Mouse (Mus musculus) G1E-ER4 (cell line): Measurements from ENCODE around the gene Usp29. TPM values are rescaled to one million over a fixed set of nuclear protein-coding genes. Genes with fewer than 3 reads are reported as not detected.

Experiments
- GATA1 ChIP-seq: IDR thresholded peaks from one replicate; pipeline ENCODE4 v1.8.0; 2012; ENCODE audit warnings: low read length, inconsistent platforms
- polyA plus RNA-seq: library from polyadenylated mRNA; stranded (reverse); fragments of >175 nt; gene quantifications from 2 replicates; pipeline ENCODE4 v1.2.3, GENCODE M21; 2012

Usp29 gene
- polyA plus RNA-seq, 1 experiment = 0.13 TPM

DNA sequence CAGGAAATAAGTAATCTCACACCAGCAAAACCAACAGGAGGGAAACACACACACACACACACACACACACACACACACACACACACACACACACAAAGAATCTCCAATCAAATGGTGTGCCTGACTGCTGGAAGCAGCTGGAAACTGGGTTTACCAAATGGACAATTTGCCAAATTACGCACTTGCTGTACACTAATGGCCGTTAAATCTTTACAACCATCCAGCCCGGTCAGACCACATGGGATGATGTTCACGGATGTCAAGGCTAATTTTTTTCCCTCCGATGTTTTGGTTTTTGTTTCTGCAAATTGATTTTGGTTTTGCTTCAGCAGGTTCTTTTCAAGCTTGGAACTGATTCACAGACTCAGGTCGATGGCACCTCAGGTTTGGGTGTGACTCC, 62.9 kb downstream of the Usp29 start:
- no peak for TF ChIP-seq GATA1

GRCm38 (mm10) chr7:6793811-6794210, 63.4 kb downstream of the Usp29 start:
- TF ChIP-seq GATA1 = no peak

GRCm38 (mm10) chr7:6797408-6797807, 67.0 kb downstream of the Usp29 start:
- TF ChIP-seq GATA1 = no peak

DNA sequence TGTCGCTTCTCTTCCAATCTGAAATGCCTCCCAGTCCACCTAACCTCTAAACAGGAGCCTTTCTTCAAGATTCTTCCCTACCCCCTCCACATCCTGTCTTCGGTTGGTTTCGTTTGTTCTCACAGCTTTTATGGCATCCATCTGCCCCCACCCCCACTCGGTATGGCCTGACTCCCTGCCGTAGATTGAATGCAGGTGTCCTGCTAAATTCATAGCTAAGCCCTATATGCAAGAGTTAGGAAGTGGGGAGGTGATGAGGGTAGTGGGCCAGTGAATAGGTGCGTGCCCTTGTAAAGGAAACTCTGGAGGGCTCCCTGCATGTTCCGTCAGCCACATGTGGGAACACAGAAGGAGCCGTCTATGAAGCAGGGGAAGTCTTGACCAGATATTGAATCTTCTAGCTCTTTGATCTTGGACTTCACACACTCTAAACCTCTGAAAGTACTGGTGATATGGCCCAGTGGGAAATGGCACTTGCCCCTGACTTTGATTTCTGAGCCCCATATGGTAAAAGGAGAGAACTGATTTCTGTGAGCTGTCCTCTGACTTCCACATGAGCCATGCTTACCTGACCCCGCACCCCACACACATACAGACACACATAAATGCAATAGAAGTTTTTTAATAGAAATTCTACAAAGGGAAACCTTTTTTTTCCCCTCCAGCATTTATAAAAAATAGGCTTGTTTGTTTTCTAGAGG, 68.9 kb downstream of the Usp29 start:
- no peak for TF ChIP-seq GATA1

DNA sequence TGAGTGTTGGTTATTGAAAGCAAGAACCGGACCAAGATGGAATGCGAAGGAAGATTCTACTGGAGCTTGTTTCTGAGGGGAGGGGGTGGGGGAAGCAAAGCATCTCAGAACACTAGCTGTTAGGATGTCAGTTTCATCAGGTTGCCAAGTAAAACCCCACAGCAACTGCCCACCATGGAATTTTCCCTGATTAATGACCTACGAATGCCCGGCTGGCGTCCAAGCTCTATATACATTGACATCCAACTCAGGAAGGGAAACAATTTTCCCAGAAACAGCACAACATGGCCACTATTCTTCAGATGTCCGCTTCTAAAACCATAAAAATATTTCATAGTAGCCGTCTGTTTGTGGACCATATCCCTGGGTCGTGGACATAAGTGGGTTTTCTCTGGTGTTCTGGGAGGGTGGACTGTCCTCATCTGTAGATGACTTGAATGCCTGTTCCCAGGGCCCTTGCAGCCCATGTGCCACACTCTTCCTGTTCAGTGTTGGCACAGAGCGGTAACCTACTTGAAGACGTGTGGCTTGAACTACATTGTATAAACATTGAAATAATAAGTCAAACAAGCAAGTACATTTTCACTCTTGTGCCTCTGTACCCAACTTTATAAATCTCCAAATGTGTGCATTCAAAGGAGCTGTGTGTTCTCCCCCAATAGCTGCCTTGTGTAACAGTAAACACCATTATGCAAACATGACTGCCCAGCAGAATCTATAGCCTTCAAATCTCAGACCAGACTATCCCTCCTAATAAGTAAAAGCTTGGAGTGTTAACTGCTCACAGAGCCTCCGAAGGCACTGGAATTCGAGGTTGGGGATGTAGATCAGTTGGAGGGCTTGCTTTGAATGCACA, 70.4 kb downstream of the Usp29 start:
- no peak for TF ChIP-seq GATA1

DNA sequence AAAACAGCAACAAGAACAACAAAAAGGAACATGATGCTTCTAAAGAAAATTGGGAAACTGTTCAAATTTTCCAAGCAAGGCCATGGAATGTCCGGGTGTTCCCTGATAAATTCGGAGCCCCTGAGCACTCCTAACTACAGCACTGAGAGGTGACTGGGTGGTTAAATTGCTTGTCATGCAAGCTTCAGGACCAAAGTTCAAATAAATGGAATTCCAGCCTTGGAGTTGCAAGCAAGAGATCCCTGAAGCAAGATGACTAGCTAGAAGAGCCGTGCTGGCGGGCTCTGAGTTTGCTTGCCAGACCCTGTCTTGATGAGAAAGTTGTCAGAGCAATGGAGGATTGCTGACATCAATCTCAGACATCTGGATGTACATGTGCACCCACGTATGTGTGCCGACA, 71.3 kb downstream of the Usp29 start:
- no peak for TF ChIP-seq GATA1

DNA sequence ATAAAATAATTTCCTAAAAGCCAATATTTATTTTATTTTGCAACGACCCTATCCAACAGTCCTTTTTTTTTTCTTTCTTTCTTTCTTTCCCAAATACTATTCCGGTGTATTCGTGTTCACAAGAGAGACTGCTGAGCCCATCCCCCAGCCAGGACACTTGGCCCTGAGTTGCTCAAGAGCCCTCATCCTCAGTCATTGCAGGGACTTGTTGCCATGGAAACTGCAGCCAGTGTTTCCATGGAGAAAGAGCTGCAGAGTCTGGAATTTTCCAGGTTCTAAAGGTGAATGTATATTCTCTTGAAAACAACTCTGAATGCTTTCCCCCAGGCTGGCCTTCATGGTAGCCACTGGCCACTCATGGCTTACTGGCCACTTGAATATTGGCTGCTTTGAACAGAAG, 80.2 kb downstream of the Usp29 start:
- TF ChIP-seq GATA1 = no peak

DNA sequence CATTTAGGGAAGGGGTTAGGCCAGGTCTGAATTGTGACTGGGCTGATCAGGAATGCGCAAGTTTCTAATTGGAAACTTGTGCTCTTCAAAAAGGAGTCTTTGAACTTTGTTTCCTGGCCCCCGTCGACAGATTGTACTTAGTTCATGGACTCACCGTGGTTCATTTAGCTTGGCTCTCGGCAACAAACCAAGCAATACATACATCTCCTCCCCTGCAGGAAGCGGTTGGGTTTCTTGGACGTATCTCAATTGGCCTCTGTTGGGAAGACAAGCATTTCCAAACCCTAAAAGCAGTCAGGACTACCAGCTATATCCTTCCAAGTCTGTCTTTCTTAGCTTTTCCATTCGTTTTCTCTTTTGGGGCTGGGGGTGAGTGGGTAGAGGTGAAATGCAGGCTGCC, 84.6 kb downstream of the Usp29 start:
- no peak for TF ChIP-seq GATA1

DNA sequence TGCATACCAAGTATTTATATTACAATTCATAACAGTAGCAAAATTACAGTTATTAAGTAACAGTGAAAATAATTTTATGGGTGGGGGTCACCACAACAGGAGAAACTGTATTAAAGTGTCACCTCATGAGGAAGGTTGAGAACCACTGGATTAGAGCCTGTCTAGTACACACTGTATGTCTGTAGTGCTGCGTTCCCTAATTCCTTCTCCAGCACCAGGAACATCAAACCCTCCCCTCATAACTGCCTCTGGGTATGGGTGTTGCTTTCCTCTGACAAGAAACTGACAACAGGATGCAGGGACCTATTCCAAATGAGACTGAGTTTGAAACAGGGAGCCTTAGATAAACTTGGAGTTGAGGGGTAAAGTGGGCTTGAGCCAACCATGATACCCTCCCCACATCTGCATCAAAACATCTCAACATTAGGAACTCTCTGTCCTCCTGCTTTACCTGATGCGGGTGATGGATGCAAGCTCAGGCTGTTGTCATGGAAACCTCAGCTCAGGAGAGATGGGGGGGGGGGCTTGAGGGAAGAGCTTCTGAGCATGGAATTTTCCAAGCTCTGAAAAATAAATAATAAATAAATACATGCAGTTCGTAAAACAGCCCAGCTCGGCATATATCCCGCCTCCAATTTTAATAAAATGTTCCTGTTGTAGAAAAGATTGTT, 86.5 kb downstream of the Usp29 start:
- no peak for TF ChIP-seq GATA1

- TF ChIP-seq GATA1 = no peak
Observed at GRCm38 (mm10) chr7:6820296-6820695, 89.9 kb downstream of the Usp29 start.

- TF ChIP-seq GATA1 = no peak
Observed at GRCm38 (mm10) chr7:6822633-6823032, 92.3 kb downstream of the Usp29 start.

GRCm38 (mm10) chr7:6823673-6824072, 93.3 kb downstream of the Usp29 start:
- no peak for TF ChIP-seq GATA1

GRCm38 (mm10) chr7:6825966-6826647, 95.7 kb downstream of the Usp29 start:
- TF ChIP-seq GATA1 = no peak

GRCm38 (mm10) chr7:6829148-6829547, 98.8 kb downstream of the Usp29 start:
- no peak for TF ChIP-seq GATA1

- no peak for TF ChIP-seq GATA1
Observed at GRCm38 (mm10) chr7:6834950-6835349, 104.6 kb downstream of the Usp29 start.

DNA sequence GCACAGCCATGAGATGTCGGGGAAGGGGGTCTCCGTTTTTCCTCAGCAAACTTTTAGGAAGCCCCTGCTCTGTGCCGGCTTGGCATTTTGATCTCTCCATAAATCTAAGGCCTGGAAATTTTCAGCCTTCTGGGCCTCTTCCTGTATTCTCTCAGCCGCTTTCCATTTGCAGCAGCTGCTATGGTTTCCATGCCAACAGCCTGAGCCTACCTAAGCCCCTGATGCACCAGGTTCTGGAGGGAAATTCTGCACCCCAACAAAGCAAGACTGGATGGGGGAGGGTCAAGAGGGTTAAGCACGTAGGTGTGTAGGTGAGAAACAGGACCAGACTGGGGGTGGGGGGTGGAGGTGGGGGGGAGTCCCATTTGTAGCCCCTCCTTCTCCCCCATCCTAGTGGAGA, 105.0 kb downstream of the Usp29 start:
- TF ChIP-seq GATA1 = no peak
